Mouse (Mus musculus): Measurements from ENCODE around the gene Hdhd5.

Hdhd5 gene

GRCm38 (mm10) chr6:120482021-120482420 lies 49.1 kb downstream of the Hdhd5 start:
- DNase-seq, result no peak

GRCm38 (mm10) chr6:120481538-120481937 lies 49.6 kb downstream of the Hdhd5 start:
- DNase-seq, result no peak

- DNase-seq, result no peak
These were observed 50.8 kb downstream of the Hdhd5 start for GRCm38 (mm10) chr6:120480361-120480760.

- DNase-seq, result no peak
These were observed 51.8 kb downstream of the Hdhd5 start for GRCm38 (mm10) chr6:120479302-120479701.

- no peak for DNase-seq
These were observed 55.8 kb downstream of the Hdhd5 start for GRCm38 (mm10) chr6:120475288-120475687.

GRCm38 (mm10) chr6:120473427-120473826 lies 57.7 kb downstream of the Hdhd5 start:
- DNase-seq, result no peak

- no peak for DNase-seq
These were observed 58.5 kb downstream of the Hdhd5 start for GRCm38 (mm10) chr6:120472455-120473140.

GRCm38 (mm10) chr6:120471991-120472441 lies 59.1 kb downstream of the Hdhd5 start:
- DNase-seq, result no peak

GRCm38 (mm10) chr6:120470666-120471065 lies 60.5 kb downstream of the Hdhd5 start:
- DNase-seq, result no peak

- DNase-seq, result no peak
These were observed 61.3 kb downstream of the Hdhd5 start for GRCm38 (mm10) chr6:120469770-120470169.

GRCm38 (mm10) chr6:120469268-120469667 lies 61.9 kb downstream of the Hdhd5 start:
- DNase-seq, result no peak

- DNase-seq, result no peak
These were observed 62.9 kb downstream of the Hdhd5 start for GRCm38 (mm10) chr6:120468259-120468658.

- no peak for DNase-seq
These were observed 64.3 kb downstream of the Hdhd5 start for GRCm38 (mm10) chr6:120466609-120467329.

GRCm38 (mm10) chr6:120465393-120465792 lies 65.7 kb downstream of the Hdhd5 start:
- no peak for DNase-seq

GRCm38 (mm10) chr6:120464406-120464939 lies 66.6 kb downstream of the Hdhd5 start:
- no peak for DNase-seq

GRCm38 (mm10) chr6:120463884-120464283 lies 67.2 kb downstream of the Hdhd5 start:
- DNase-seq, result no peak

GRCm38 (mm10) chr6:120463086-120463871 lies 67.8 kb downstream of the Hdhd5 start, which contains the start of gene Il17ra:
Il17ra (plus strand) TSS chr6:120463247.
- peak; percentile 39 for DNase-seq

- no peak for DNase-seq
These were observed 68.9 kb downstream of the Hdhd5 start for GRCm38 (mm10) chr6:120462251-120462650.

- no peak for DNase-seq
These were observed 69.9 kb downstream of the Hdhd5 start for GRCm38 (mm10) chr6:120461217-120461616.

Measured in right cerebral cortex, postnatal 4 days (tissue).